Mouse (Mus musculus): ENCODE data around the gene Mcf2l. TPM values are rescaled to one million over a fixed set of nuclear protein-coding genes. Genes with fewer than 3 reads are reported as not detected.

The Mcf2l gene
- polyA plus RNA-seq, 1 experiment = 2.2 TPM

DNA sequence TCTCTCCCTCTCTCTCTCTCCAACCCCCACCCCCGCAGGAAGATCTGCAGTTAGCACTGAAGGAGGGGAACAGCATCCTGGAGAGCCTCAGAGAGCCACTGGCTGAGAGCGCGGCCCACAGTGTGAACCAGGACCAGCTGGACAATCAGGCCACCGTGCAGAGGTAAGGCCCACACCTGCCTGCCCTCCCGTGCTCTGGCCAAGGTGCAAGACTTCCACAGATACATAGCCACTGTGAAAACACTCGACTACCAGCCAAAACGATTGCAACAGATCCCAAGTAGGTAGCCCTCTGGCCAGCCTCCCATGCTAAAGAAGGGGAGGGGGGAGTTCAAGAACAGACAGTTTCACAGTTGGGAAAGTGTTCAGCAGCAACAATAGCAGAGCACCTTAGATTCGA lies 124.7 kb downstream of the Mcf2l start:
- Histone ChIP-seq H3K4me1 (ENCODE audit: control insufficient read depth, insufficient read depth, low read length) (no peaks in the 10 kb centered on the region), H3K27ac (ENCODE audit: insufficient read depth, low read depth, low read length) (no peak overlapping the region), H3K4me3 (ENCODE audit: insufficient read depth, low read length) (no peak overlapping the region)
- TF ChIP-seq CTCF (IDR thresholded peaks at IDR 0.05; ENCODE audit: low read depth, low read length) (no peak), POLR2A (IDR thresholded peaks at IDR 0.05; ENCODE audit: borderline replicate concordance, low read depth, low read length) (no peak)

DNA sequence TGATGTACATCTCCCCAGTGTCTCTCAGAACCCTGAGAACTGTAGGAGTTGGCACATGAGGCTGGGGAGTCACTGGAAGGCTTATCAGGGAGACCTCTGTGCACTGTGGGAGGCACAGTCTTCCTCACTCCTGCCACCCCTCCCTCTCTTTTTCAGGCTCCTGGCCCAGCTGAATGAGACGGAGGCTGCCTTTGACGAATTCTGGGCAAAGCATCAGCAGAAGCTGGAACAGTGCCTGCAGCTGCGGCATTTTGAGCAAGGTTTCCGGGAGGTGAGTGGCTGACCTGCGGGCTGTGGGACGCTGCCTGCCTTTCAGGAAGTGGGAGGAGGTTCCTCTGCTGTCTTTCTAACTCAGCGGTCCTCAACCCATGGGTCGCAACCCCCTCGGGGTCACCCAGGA lies 126.2 kb downstream of the Mcf2l start:
- Histone ChIP-seq H3K27ac (ENCODE audit: insufficient read depth, low read depth, low read length) (no peak overlapping the region), H3K4me3 (ENCODE audit: insufficient read depth, low read length) (no peak overlapping the region), H3K4me1 (ENCODE audit: control insufficient read depth, insufficient read depth, low read length) (no peaks in the 10 kb centered on the region)
- TF ChIP-seq POLR2A (IDR thresholded peaks at IDR 0.05; ENCODE audit: borderline replicate concordance, low read depth, low read length) (no peak), CTCF (IDR thresholded peaks at IDR 0.05; ENCODE audit: low read depth, low read length) (no peak)

DNA sequence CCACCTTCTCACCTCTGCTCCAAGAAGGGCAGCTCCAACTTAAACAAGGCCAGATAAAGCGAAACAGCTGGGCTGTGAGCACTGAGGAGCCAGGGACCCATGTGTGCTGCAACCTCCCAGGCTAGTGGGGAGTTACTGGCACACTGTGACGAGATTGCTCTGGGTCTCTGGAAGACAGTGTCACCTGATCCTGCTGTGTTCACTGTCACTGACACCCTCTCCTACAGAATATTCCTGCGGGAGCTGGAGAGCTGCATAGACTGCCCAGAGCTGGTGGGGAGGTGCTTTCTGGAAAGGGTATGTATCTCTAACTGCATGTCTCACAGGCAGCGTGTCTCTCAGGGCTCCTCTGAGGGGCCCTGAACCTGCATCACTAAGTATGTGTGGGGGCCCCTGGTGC lies 133.9 kb downstream of the Mcf2l start:
- Histone ChIP-seq H3K4me1 (ENCODE audit: control insufficient read depth, insufficient read depth, low read length) (0 out of 2 replicates have a peak, but pooled peaks cover 3% of the 10 kb centered on the region), H3K4me3 (ENCODE audit: insufficient read depth, low read length) (no peak overlapping the region), H3K27ac (ENCODE audit: insufficient read depth, low read depth, low read length) (no peak overlapping the region)
- TF ChIP-seq POLR2A (IDR thresholded peaks at IDR 0.05; ENCODE audit: borderline replicate concordance, low read depth, low read length) (no peak), CTCF (IDR thresholded peaks at IDR 0.05; ENCODE audit: low read depth, low read length) (no peak)

DNA sequence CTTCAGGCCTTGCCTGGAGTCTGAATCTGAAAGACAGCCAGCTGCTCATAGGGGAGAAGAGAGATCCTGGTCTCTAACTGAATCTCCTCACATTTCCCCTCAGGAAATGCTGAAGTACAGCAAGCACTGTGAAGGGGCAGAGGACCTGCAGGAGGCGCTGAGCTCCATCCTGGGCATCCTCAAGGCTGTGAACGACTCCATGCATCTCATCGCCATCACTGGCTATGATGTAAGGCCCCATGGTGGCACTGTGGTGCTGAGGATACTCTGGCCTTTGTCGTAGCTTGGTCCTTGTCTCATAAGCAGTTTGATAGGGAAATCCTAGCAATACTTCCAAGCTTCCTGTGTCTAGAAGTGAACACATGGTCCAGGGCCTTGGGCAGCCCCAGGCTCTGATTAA lies 136.7 kb downstream of the Mcf2l start:
- Histone ChIP-seq H3K4me3 (ENCODE audit: insufficient read depth, low read length) (no peak overlapping the region), H3K27ac (ENCODE audit: insufficient read depth, low read depth, low read length) (no peak overlapping the region), H3K4me1 (ENCODE audit: control insufficient read depth, insufficient read depth, low read length) (no peaks in the 10 kb centered on the region)
- TF ChIP-seq CTCF (IDR thresholded peaks at IDR 0.05; ENCODE audit: low read depth, low read length) (no peak), POLR2A (IDR thresholded peaks at IDR 0.05; ENCODE audit: borderline replicate concordance, low read depth, low read length) (no peak)

DNA sequence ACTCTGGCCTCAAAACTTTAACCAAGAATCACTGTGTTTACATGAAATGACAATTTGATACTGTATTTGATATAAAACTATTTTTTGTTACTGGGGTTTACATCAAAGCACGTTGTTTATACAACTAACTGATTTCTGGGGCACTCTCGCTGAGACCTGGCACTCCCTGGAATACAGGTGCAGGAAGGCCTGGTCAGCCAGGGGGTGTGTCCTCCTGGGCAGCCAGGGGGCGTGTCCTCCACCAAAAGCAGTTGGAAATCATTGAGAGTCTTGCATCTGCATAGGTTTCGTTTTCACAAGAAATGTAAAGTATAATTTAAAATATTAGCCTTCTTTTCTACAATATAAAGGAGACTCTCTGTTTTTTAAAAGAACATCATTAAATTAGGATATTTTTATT lies 146.0 kb downstream of the Mcf2l start:
- Histone ChIP-seq H3K4me1 (ENCODE audit: control insufficient read depth, insufficient read depth, low read length) (peaks cover 2% of the 10 kb centered on the region; the same call in 1 of the 2 replicates), H3K4me3 (ENCODE audit: insufficient read depth, low read length) (no peak overlapping the region), H3K27ac (ENCODE audit: insufficient read depth, low read depth, low read length) (no peak overlapping the region)
- TF ChIP-seq POLR2A (IDR thresholded peaks at IDR 0.05; ENCODE audit: borderline replicate concordance, low read depth, low read length) = no peak
- no peak for TF ChIP-seq CTCF (IDR thresholded peaks at IDR 0.05; ENCODE audit: low read depth, low read length)

DNA sequence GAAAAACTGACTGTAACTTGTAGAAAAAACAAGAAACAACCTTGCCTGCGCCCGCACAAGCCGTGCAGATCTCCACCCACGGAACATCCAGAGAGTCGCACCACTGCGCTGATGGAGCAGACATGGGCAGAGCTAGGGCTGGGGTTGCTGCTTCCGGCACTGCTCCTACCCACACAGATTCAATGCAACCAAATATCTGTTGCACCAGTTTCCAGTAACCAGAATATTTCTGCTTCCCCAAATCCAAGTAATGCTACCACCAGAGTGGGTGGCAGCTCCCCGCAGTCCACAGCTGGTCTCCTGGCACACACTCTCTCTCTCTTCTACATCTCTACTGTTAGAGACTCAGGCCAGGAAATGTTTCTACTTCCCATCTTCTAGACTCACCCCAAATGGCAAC lies 148.2 kb downstream of the Mcf2l start:
- TF ChIP-seq CTCF (IDR thresholded peaks at IDR 0.05; ENCODE audit: low read depth, low read length) (no peak), POLR2A (IDR thresholded peaks at IDR 0.05; ENCODE audit: borderline replicate concordance, low read depth, low read length) (no peak)
- peaks cover 3% of the 10 kb centered on the region for H3K4me1 ChIP-seq (ENCODE audit: control insufficient read depth, insufficient read depth, low read length)
- H3K4me3 ChIP-seq (ENCODE audit: insufficient read depth, low read length) = no peak overlapping the region
- H3K27ac ChIP-seq (ENCODE audit: insufficient read depth, low read depth, low read length) = no peak overlapping the region

DNA sequence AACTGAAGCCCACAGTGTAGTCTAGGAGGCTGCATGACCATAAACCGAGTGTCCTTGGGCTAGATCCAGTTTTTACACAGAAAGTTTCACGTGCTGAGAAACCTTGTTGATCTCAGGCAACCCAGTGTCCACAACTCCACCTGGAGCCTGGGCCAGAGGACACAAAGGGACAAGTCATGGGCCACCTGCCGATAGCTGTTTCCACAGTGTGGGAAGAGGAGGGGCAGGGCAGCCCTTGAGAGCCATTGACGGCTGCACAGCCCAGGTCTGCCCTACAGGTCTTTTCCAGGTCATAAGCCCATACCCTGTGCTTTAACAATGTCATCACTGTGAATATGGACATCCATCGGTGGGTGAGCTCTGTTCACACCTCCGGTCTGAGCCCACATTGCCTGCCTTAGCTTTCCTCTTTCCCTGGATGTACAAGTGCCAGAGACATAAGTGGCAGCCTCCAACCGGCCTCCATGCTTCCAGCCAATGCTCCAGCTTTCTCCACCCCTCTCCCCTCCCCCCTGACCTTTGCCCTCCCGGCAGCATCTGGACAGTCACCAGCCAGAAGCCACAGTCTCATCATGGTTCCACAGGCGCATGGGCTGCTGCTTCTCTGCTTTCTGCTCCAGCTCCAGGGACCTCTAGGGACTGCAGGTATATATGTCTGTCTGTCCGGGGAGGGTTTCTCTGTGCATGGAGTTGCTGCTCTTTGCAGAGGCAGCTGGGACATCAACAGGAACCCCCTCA lies 152.1 kb downstream of the Mcf2l start, which contains the start of gene F7:
Gene F7, plus strand, starts transcription at position 548 of the 738 bp plus-strand sequence.
- Histone ChIP-seq H3K4me1 (ENCODE audit: control insufficient read depth, insufficient read depth, low read length) (peaks cover 36% of the 10 kb centered on the region), H3K27ac (ENCODE audit: insufficient read depth, low read depth, low read length) (no peak within 1 kb of the TSS), H3K4me3 (ENCODE audit: insufficient read depth, low read length) (no peak within 1 kb of the TSS)
- TF ChIP-seq CTCF (IDR thresholded peaks at IDR 0.05; ENCODE audit: low read depth, low read length) = no peak
- no peak for TF ChIP-seq POLR2A (IDR thresholded peaks at IDR 0.05; ENCODE audit: borderline replicate concordance, low read depth, low read length)

DNA sequence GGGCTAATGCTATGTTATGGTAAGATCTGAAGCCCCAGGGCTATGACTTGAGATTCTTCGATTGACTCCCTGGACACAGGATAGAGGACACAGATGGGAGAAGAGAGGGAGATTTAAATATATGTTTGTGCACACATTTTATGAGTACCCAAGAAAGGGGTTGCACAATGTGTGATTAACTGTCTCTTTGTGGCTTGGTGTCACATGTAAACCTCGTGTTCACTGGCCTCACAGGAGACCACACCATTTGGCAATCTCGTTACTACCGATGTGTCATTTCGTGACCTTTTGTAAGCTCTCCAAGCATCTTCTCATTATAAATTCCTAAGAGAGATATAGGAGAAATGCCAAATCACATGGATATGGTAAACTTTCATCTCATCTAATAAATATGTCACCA lies 154.0 kb downstream of the Mcf2l start:
- H3K27ac ChIP-seq (ENCODE audit: insufficient read depth, low read depth, low read length) = no peak overlapping the region
- TF ChIP-seq POLR2A (IDR thresholded peaks at IDR 0.05; ENCODE audit: borderline replicate concordance, low read depth, low read length) (no peak), CTCF (IDR thresholded peaks at IDR 0.05; ENCODE audit: low read depth, low read length) (no peak)
- H3K4me3 ChIP-seq (ENCODE audit: insufficient read depth, low read length) = no peak overlapping the region
- H3K4me1 ChIP-seq (ENCODE audit: control insufficient read depth, insufficient read depth, low read length) = peaks cover 48% of the 10 kb centered on the region

DNA sequence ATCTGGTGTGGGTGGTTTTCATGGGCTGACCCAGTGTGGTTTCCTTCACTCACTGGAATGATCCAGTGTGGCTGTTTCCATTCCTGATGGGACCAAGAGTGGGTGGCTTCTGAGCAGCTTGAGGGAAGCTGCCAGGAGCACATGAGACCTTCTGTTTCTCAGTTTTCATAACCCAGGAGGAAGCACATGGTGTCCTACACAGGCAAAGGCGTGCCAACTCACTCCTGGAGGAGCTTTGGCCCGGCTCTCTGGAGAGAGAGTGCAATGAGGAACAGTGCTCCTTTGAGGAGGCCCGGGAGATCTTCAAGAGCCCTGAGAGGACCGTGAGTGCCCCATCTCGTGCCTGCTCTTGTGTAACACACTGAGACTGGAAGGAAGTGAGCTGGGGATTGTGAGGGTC lies 154.9 kb downstream of the Mcf2l start:
- H3K27ac ChIP-seq (ENCODE audit: insufficient read depth, low read depth, low read length) = peak overlapping the region; percentile 54

DNA sequence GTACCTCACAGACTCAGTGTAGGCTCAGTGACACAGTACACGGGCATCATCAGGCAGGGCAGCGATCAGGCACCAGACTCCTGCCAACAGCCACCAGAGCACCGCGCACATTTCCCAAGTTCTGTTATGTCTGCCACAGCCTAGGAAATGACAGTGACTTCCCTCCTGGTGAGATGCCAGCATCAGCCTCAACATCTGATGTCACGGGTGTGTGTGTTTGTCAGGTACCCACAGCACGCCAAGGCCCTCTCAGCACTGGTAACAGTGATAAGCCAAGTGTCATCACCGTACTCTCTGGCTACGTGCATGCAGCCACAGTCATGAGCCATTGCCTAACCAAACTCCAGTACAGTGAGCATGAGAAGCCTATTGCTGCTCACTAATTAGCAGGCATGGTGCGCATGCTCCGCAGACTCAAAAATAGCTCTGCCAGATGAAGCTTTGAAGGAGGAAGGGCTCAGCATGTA lies 162.8 kb downstream of the Mcf2l start:
- no peak overlapping the region for H3K27ac ChIP-seq (ENCODE audit: insufficient read depth, low read depth, low read length)
- no peak overlapping the region for H3K4me3 ChIP-seq (ENCODE audit: insufficient read depth, low read length)
- peaks cover 37% of the 10 kb centered on the region for H3K4me1 ChIP-seq (ENCODE audit: control insufficient read depth, insufficient read depth, low read length)
- TF ChIP-seq CTCF (IDR thresholded peaks at IDR 0.05; ENCODE audit: low read depth, low read length) = no peak
- TF ChIP-seq POLR2A (IDR thresholded peaks at IDR 0.05; ENCODE audit: borderline replicate concordance, low read depth, low read length) = no peak

More for the DNA sequence above, 154.9 kb downstream of the Mcf2l start:
- H3K4me3 ChIP-seq (ENCODE audit: insufficient read depth, low read length) = no peak overlapping the region
- peaks cover 48% of the 10 kb centered on the region for H3K4me1 ChIP-seq (ENCODE audit: control insufficient read depth, insufficient read depth, low read length)
- TF ChIP-seq POLR2A (IDR thresholded peaks at IDR 0.05; ENCODE audit: borderline replicate concordance, low read depth, low read length) = no peak
- TF ChIP-seq CTCF (IDR thresholded peaks at IDR 0.05; ENCODE audit: low read depth, low read length) = no peak
